Mouse (Mus musculus): ENCODE results near the gene Ankrd34a. TPM values are rescaled to one million over a fixed set of nuclear protein-coding genes. Genes with fewer than 3 reads are reported as not detected.

The Ankrd34a gene
- total and polyA plus RNA-seq, 3 experiments: 0.04 to 0.11 TPM; not detected in 1

GRCm38 (mm10) chr3:96590657-96591056, 5.8 kb upstream of the Ankrd34a start:
- H3K4me3 ChIP-seq (replicated peaks in 1 of 3; ENCODE audit: low read depth in 2 of 3, low read length in 2 of 3, poor library complexity in 1 of 3): no peak overlapping the region
- H3K27ac ChIP-seq (ENCODE audit: insufficient read depth, low read depth): no peak overlapping the region
- no peak overlapping the region for H3K4me2 ChIP-seq (ENCODE audit: insufficient read depth, low read depth, poor library complexity, severe bottlenecking)
- no peak overlapping the region for H3K9ac ChIP-seq (ENCODE audit: insufficient read depth, low read depth)
- peaks cover 0 to 4% of the 10 kb centered on the region in 2 experiments for H3K36me3 ChIP-seq (replicated peaks in 1 of 2; ENCODE audit: control insufficient read depth in 1 of 2, insufficient read depth in 1 of 2, low read length in 1 of 2)
- in situ Hi-C loops (cut with MboI; ENCODE audit: low pct_ligation_motif_present, low pct_unique_long_range_greater_than_20kb, low sequenced_read_pairs) (loop anchor here (5.0 kb wide), 1 partner anchor 42 kb away; no protein-coding TSS in a partner anchor), dilution Hi-C loops (cut with MboI; ENCODE audit: extremely low pct_ligation_motif_present, extremely low pct_unique_long_range_greater_than_20kb, low sequenced_read_pairs) (no loop called here)
- TF ChIP-seq UBTF (IDR thresholded peaks at IDR 0.05; ENCODE audit: low read depth, low read length): no peak
- TF ChIP-seq CHD1 (IDR thresholded peaks at IDR 0.05; ENCODE audit: low read depth, low read length): no peak
- TF ChIP-seq TBP (conservative IDR thresholded peaks at IDR 0.05; ENCODE audit: low read depth, low read length): peak; percentile 41; the same call in 1 of the 2 replicates
- no peak for TF ChIP-seq NELFE (IDR thresholded peaks at IDR 0.05; ENCODE audit: low read depth, low read length)
- TF ChIP-seq BHLHE40 (IDR thresholded peaks at IDR 0.05; ENCODE audit: low read depth, low read length): no peak
- TF ChIP-seq SMC3 (IDR thresholded peaks at IDR 0.05; ENCODE audit: low read depth, low read length): no peak
- H3K4me1 ChIP-seq (ENCODE audit: control insufficient read depth in 1 of 2, insufficient read depth in 2 of 2): peaks cover 0 to 10% of the 10 kb centered on the region in 2 experiments; a peak in 1 of 4 replicates
- H3K79me2 ChIP-seq (replicated peaks; ENCODE audit: control insufficient read depth, extremely low read depth, insufficient read depth, poor library complexity, severe bottlenecking): no peaks in the 10 kb centered on the region; the same call in 1 of the 2 replicates
- H3K27me3 ChIP-seq (replicated peaks): no peaks in the 10 kb centered on the region
- no peak for DNase-seq (ENCODE audit: extremely low read depth)
- H3K9me3 ChIP-seq (replicated peaks; ENCODE audit: low read length): peaks cover 3% of the 10 kb centered on the region

DNA sequence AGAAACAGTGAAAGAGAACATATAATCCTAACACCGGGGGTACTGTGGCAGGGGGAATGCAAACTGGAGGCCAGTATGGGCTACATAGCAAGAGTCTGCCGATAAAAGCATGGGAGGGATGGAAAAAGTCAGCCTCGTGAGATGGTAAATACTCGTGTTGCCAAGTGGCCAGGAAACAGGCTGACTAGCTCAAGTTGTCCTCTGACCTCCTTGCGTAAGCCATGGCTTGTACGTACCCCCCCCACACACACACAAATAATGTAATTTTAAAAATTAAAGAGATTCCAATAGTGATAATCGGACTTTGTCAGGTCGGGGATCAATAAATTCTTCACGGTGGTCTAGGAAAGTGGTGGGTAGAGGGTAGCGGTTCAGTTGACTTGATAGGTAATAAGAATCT, 3.1 kb upstream of the Ankrd34a start:
- Histone ChIP-seq H3K4me2 (ENCODE audit: insufficient read depth, low read depth, poor library complexity, severe bottlenecking) (peak overlapping the region; percentile 95), H3K27ac (ENCODE audit: insufficient read depth, low read depth) (peak overlapping the region; percentile 41), H3K9ac (ENCODE audit: insufficient read depth, low read depth) (peak overlapping the region; percentile 85), H3K9me3 (replicated peaks; ENCODE audit: low read length) (peaks cover 13% of the 10 kb centered on the region), H3K79me2 (replicated peaks; ENCODE audit: control insufficient read depth, extremely low read depth, insufficient read depth, poor library complexity, severe bottlenecking) (no peaks in the 10 kb centered on the region; the same call in 1 of the 2 replicates), H3K36me3 (replicated peaks in 1 of 2; ENCODE audit: control insufficient read depth in 1 of 2, insufficient read depth in 1 of 2, low read length in 1 of 2) (peaks cover 0 to 8% of the 10 kb centered on the region in 2 experiments), H3K27me3 (replicated peaks) (no peaks in the 10 kb centered on the region), H3K4me1 (ENCODE audit: control insufficient read depth in 1 of 2, insufficient read depth in 2 of 2) (peaks cover 0 to 10% of the 10 kb centered on the region in 2 experiments; a peak in 1 of 4 replicates), H3K4me3 (replicated peaks in 1 of 3; ENCODE audit: low read depth in 2 of 3, low read length in 2 of 3, poor library complexity in 1 of 3) (peak overlapping the region; percentile 52 to 67 (median 61))
- DNase-seq (ENCODE audit: extremely low read depth): peak; percentile 60
- TF ChIP-seq SIN3A (IDR thresholded peaks at IDR 0.05; ENCODE audit: low read length) (peak; percentile 78), MAX (IDR thresholded peaks at IDR 0.05; ENCODE audit: low read length) (peak; percentile 42; the same call in 1 of the 2 replicates), KAT2A (IDR thresholded peaks at IDR 0.05; ENCODE audit: insufficient replicate concordance, low read length) (no peak), MXI1 (IDR thresholded peaks at IDR 0.05; ENCODE audit: low read depth, low read length) (0 out of 2 replicates have a peak, but pooled peaks have one; percentile 17), CTCF (conservative IDR thresholded peaks at IDR 0.05 in 1 of 2, IDR thresholded peaks at IDR 0.05 in 1 of 2; ENCODE audit: low read depth in 2 of 2, low read length in 2 of 2) (no peak), HCFC1 (IDR thresholded peaks at IDR 0.05; ENCODE audit: low read depth, low read length) (0 out of 2 replicates have a peak, but pooled peaks have one; percentile 1), JUN (IDR thresholded peaks at IDR 0.05; ENCODE audit: insufficient read depth, low read depth, low read length) (no peak)
- in situ Hi-C loops (cut with MboI; ENCODE audit: low pct_ligation_motif_present, low pct_unique_long_range_greater_than_20kb, low sequenced_read_pairs) (loop anchor here (5.0 kb wide), 1 partner anchor 39 kb away; no protein-coding TSS in a partner anchor), dilution Hi-C loops (cut with MboI; ENCODE audit: extremely low pct_ligation_motif_present, extremely low pct_unique_long_range_greater_than_20kb, low sequenced_read_pairs) (no loop called here)

Data from CH12.LX (cell line).